Mouse (Mus musculus): Measurements from ENCODE around the gene Asb16. TPM values are rescaled to one million over a fixed set of nuclear protein-coding genes. Genes with fewer than 3 reads are reported as not detected.

Gene Asb16
- polyA plus RNA-seq (2015; fragmentation: Nextera tagmentation; extraction: Ambion mirVana), result 0.22 TPM in 2 replicates

DNA sequence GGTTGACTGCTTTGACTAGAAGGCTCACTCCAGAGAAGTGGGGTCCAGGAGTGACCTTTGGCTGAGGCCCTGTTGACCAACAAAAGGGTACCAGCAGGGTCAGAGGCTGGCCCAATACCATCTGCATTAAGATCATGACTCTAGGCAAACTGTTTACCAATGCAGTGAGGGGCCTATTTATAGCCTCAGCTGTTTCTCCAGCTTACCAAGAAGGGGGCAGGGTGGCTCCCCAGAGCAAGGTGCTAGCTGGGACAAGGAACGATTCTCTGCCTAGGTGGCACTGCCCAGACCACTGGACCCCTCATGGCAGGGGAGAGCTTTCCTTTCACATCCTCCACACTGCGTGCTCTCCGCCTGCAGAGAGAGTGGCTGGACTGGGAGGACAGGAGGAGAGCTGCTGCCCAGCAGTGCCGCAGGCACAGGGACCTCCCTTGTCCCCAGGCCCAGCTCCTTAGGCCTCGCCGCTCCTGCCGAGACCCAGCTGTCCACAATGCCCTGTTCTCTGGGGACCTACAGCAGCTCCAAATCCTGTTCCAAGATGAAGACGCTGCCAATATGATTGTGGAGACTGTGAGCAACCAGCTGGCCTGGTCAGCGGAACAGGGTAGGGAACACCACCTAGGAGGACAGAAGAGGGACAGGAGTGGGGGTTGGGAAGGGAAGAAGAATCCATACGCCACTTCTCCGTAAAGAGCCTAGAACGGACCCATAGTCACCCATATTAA, at the start of gene Asb16:
Asb16 (plus strand) TSS at position 224 of the 725 bp plus-strand sequence.
- Histone ChIP-seq H3K9me3 (no peaks in the 10 kb centered on the region), H3K4me2 (replicated peaks) (0 out of 2 replicates have a peak within 1 kb of the TSS, but pooled peaks have one; percentile 34), H3K4me1 (peaks cover 11% of the 10 kb centered on the region), H3K4me3 (no peak within 1 kb of the TSS), H3K27ac (no peak within 1 kb of the TSS), H3K9ac (no peak within 1 kb of the TSS), H3K27me3 (no peaks in the 10 kb centered on the region), H3K36me3 (peaks cover 13% of the 10 kb centered on the region; the same call in 1 of the 2 replicates)
- no peak for ATAC-seq (ENCODE audit: low FRiP score, low read depth)
- 86% methylated on average over 12 of the region's 12 CpGs for WGBS

DNA sequence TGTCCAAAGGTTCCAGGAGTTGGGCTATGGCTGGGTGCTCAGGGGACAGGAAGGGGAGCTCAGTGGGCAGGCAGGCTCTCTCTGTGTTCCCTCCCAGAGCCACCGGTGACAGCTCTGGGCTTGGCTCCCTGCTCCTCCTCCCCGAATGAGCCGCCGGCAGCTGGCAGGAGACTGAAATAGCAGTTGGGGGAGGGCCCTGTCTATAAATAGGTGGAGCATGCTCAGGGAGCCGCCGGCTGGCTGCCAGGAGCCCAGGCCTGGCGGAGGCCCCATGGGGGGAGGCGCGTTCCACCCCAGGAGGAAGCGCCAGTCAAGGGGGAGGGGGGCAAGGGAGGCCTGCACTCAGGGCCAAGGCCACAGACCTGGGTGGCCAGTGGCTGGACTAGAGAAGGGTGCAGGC, 49.8 kb upstream of the Asb16 start:
- H3K4me1 ChIP-seq, result peaks cover 75% of the 10 kb centered on the region
- H3K36me3 ChIP-seq, result peaks cover 22% of the 10 kb centered on the region
- H3K4me2 ChIP-seq (replicated peaks), result peak overlapping the region; percentile 91
- no peaks in the 10 kb centered on the region for H3K9me3 ChIP-seq
- peak overlapping the region; percentile 50 for H3K4me3 ChIP-seq
- peak overlapping the region; percentile 67 for H3K9ac ChIP-seq
- H3K27ac ChIP-seq, result peak overlapping the region; percentile 89
- ATAC-seq (ENCODE audit: low FRiP score, low read depth), result peak; percentile 79
- no peaks in the 10 kb centered on the region for H3K27me3 ChIP-seq
- WGBS, result 0% methylated on average over 10 of the region's 10 CpGs

DNA sequence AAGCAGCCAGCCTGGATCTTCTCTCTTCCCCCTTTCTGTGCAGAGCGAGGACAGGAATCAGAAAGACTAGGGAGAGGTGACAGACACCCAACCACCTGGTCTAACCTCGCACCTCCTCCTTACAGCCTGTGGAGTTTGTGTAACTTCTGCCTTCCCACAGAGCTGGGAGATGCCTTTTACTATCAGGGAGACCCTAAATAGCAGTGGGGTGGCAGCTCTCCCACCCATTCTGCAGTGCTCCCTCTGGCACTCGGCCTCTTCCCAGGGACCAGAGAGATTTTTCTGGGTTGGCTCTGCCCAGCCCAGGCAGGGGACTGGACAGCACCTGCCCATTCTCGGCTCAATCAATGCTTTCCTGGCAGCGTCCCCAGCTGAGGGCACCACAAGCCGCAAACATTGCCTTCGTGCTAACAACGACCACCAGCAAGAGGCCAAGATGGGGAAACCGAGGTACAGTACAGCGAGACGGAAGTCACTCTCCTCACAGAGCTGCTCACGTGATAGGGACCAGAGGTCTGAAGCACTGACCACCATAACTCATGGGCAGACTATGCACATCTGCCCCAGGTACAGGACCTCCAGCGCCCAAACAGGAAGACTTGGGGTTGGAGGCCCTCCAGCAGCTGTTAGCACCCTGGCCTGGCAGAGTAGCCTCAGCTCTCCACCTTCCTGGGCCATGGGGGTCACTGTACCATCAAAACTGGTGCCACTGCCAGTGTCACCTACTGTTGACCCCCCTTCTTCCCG, 49.1 kb upstream of the Asb16 start:
- Histone ChIP-seq H3K27ac (peak overlapping the region; percentile 89), H3K9me3 (no peaks in the 10 kb centered on the region), H3K4me1 (peaks cover 73% of the 10 kb centered on the region), H3K36me3 (peaks cover 28% of the 10 kb centered on the region), H3K4me3 (peak overlapping the region; percentile 50), H3K4me2 (replicated peaks) (peak overlapping the region; percentile 91), H3K27me3 (no peaks in the 10 kb centered on the region), H3K9ac (peak overlapping the region; percentile 67; the same call in 1 of the 2 replicates)
- ATAC-seq (ENCODE audit: low FRiP score, low read depth), result no peak
- whole genome bisulfite sequencing, result 62% methylated on average over 14 of the region's 14 CpGs

DNA sequence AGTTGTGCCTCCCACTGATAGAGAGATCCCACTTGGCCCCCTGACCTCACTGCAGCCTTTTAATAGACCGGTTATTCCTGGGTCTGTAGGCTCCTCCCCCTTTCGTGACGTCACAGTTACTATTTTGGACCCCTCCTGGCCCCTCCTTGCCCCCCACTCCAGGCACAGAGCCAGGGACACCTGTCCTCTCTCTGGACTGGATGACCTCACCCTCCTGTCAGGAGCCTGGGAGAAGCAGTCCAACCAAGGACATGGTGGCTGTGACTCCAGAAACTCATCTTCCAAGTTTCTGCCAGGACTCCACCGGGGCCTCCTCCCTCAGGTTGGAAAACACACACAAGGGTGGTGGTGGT, 48.6 kb upstream of the Asb16 start:
- H3K9me3 ChIP-seq, result no peaks in the 10 kb centered on the region
- no peak overlapping the region for H3K9ac ChIP-seq
- peak overlapping the region; percentile 89; the same call in 1 of the 2 replicates for H3K27ac ChIP-seq
- no peak for ATAC-seq (ENCODE audit: low FRiP score, low read depth)
- H3K4me3 ChIP-seq, result no peak overlapping the region
- 64% methylated on average over 4 of the region's 4 CpGs for WGBS
- peaks cover 73% of the 10 kb centered on the region for H3K4me1 ChIP-seq
- no peaks in the 10 kb centered on the region for H3K27me3 ChIP-seq
- no peak overlapping the region for H3K4me2 ChIP-seq (replicated peaks)
- peaks cover 28% of the 10 kb centered on the region for H3K36me3 ChIP-seq

DNA sequence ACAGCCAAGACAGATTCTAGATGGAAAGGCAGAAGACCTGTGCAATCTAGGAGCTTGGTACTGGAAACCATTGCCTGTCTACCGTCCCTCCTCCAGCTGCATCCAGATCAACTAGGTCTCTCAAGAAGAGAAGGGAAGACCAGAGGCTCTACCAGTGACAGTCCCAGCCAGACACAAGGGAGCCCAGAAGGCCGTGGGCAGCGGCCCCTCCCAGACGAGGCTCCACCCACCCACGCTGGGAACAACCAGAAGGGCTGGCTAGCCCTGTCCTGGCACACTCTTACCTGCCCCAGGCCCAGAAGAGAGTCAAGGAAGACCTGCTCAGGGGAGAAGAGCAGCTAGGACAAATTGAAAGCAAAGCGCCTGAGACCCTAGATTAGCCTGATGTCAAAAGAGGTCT, 48.1 kb upstream of the Asb16 start:
- peak overlapping the region; percentile 22; the same call in 1 of the 2 replicates for H3K27ac ChIP-seq
- H3K27me3 ChIP-seq, result no peaks in the 10 kb centered on the region
- peaks cover 28% of the 10 kb centered on the region for H3K36me3 ChIP-seq
- H3K9me3 ChIP-seq, result no peaks in the 10 kb centered on the region
- H3K4me3 ChIP-seq, result no peak overlapping the region
- ATAC-seq (ENCODE audit: low FRiP score, low read depth), result no peak
- WGBS, result 56% methylated on average over 6 of the region's 6 CpGs
- no peak overlapping the region for H3K9ac ChIP-seq
- H3K4me2 ChIP-seq (replicated peaks), result no peak overlapping the region
- peaks cover 73% of the 10 kb centered on the region for H3K4me1 ChIP-seq

DNA sequence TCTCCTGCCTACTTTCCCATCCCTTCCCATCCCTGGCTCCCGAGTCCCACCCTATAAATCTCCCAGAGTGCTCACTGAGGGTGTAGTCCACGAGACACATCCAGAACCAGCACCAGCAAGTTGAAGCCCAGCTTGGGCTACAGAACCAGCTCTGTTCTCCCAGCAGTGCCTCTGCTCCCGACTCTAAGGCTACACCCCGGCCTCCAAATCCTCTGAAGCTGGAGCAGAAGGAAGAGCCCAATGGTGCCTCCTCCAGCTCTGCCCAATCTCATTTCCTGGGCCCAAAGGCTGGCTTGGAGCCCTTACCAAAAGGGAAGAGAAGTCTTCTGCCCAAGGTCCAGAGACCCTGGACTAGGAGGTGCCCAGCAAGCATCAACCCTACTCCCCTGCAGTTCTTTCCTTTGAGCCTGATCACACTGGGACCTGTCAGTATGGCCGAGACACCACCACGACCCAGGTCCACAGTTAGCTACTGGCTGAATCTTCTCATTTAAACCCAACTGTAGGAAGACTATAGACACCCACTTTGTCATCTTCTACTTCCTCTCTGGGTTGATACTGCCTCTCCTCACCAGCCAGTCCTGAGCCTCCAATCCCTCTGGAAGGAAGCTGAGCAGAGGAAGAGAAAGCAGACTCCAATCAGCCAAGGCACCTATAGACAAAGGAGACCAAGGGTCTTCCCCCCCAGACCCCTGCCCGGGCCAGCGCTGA, 47.1 kb upstream of the Asb16 start:
- no peak for ATAC-seq (ENCODE audit: low FRiP score, low read depth)
- 77% methylated on average over 8 of the region's 8 CpGs for WGBS
- no peak overlapping the region for H3K9ac ChIP-seq
- no peak overlapping the region for H3K4me2 ChIP-seq (replicated peaks)
- H3K27me3 ChIP-seq, result no peaks in the 10 kb centered on the region
- peaks cover 28% of the 10 kb centered on the region for H3K36me3 ChIP-seq
- no peaks in the 10 kb centered on the region for H3K9me3 ChIP-seq
- H3K4me1 ChIP-seq, result peaks cover 72% of the 10 kb centered on the region
- no peak overlapping the region for H3K4me3 ChIP-seq
- no peak overlapping the region for H3K27ac ChIP-seq

DNA sequence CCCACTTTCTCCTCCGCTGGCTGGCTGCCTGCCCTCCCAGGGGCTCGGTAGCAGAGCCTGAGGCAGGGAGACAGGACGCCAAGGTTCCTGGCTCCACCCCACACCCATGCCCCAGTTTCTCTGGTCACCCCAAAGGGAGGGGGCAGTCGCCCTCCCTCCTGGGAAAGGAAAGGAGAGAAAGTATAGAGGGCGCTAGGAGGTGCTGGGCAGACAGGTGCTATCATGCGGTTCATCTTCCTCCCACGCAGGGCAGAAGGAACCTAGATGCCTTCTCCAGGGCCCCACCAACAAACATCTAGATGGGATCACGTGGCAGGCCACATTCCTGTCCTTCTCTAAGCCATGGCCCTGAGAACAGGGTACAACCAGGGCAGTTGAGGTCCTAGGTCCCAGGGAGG, 46.6 kb upstream of the Asb16 start:
- no peak overlapping the region for H3K27ac ChIP-seq
- ATAC-seq (ENCODE audit: low FRiP score, low read depth), result no peak
- peaks cover 28% of the 10 kb centered on the region for H3K36me3 ChIP-seq
- no peaks in the 10 kb centered on the region for H3K9me3 ChIP-seq
- no peak overlapping the region for H3K4me2 ChIP-seq (replicated peaks)
- WGBS, result 77% methylated on average over 8 of the region's 8 CpGs
- no peak overlapping the region for H3K4me3 ChIP-seq
- no peaks in the 10 kb centered on the region for H3K27me3 ChIP-seq
- no peak overlapping the region for H3K9ac ChIP-seq
- H3K4me1 ChIP-seq, result peaks cover 72% of the 10 kb centered on the region

DNA sequence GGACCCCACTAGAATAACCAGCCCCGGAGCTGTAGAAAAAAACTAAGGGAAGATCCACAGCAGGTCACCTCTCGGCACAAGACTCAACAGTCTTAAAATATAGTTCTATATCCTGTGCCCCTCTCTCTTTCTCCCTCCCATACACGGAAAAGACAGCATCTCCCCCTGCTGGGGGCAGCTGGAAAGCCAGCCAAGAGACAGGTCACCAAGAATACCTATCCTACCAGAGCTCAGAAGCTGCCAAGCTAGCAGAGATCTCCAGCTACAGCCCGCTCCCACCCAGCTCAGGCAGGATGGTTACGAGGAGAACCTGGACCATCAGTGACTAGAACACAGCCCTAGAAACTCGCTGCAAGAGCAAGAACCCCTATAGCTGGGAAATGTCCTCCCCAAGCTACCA, 45.4 kb upstream of the Asb16 start:
- no peak for ATAC-seq (ENCODE audit: low FRiP score, low read depth)
- Histone ChIP-seq H3K9ac (0 out of 2 replicates have a peak overlapping the region, but pooled peaks have one; percentile 4), H3K36me3 (peaks cover 28% of the 10 kb centered on the region), H3K4me3 (no peak overlapping the region), H3K4me1 (peaks cover 72% of the 10 kb centered on the region), H3K27me3 (peaks cover 1% of the 10 kb centered on the region; the same call in 1 of the 2 replicates), H3K9me3 (no peaks in the 10 kb centered on the region), H3K27ac (no peak overlapping the region), H3K4me2 (replicated peaks) (no peak overlapping the region)
- WGBS, result 25% methylated on average over 6 of the region's 6 CpGs

DNA sequence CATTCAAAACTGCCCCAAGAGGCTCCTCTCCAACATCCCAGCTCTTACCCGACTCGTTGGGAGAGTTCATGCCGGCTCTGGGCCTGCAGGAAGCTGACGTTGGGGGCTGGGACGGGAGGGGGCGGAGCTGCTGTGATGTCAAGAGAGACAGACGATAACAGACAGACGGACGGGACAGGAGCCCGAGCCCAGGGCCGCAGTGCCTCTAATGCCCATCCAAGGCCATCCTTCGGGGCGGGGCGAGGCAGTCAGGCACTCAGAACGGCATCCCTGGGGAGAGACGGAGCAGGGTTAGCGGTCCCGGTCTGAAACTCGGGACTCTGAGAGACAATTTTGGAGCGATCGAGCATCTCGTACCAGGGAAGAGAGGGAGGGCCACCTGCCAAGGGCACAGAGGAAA, 43.9 kb upstream of the Asb16 start:
- Histone ChIP-seq H3K36me3 (peaks cover 26% of the 10 kb centered on the region), H3K9ac (0 out of 2 replicates have a peak overlapping the region, but pooled peaks have one; percentile 37), H3K4me2 (replicated peaks) (peak overlapping the region; percentile 55), H3K4me1 (peaks cover 68% of the 10 kb centered on the region), H3K4me3 (peak overlapping the region; percentile 14; the same call in 1 of the 2 replicates), H3K27me3 (peaks cover 10% of the 10 kb centered on the region; the same call in 1 of the 2 replicates), H3K27ac (no peak overlapping the region), H3K9me3 (no peaks in the 10 kb centered on the region)
- 13% methylated on average over 22 of the region's 22 CpGs for WGBS
- no peak for ATAC-seq (ENCODE audit: low FRiP score, low read depth)

DNA sequence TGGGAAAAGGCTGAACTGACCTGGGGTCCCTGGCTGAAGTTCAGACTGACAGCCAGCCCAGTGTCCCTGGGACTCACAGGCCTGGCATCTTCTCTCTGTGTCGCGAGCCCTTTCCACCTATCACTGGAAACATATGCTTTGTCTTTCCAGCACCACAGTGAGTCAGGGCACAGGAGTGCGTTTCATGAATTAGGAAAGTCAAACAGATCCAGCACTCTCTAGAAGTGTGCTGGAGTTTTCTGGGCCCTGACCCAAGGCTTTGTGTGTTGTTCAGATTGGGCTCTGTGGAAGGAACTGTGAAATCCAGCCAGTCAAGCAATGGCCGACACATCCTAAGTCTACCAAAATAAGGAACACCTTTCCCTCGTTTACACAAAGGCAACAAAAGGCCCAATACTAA, 43.3 kb upstream of the Asb16 start:
- H3K27ac ChIP-seq, result no peak overlapping the region
- peak overlapping the region; percentile 55; the same call in 1 of the 2 replicates for H3K4me2 ChIP-seq (replicated peaks)
- no peak for ATAC-seq (ENCODE audit: low FRiP score, low read depth)
- peaks cover 10% of the 10 kb centered on the region; the same call in 1 of the 2 replicates for H3K27me3 ChIP-seq
- peaks cover 21% of the 10 kb centered on the region for H3K36me3 ChIP-seq
- H3K4me3 ChIP-seq, result no peak overlapping the region
- H3K9ac ChIP-seq, result 0 out of 2 replicates have a peak overlapping the region, but pooled peaks have one; percentile 37
- WGBS, result 67% methylated on average over 5 of the region's 5 CpGs
- peaks cover 63% of the 10 kb centered on the region for H3K4me1 ChIP-seq
- H3K9me3 ChIP-seq, result no peaks in the 10 kb centered on the region

DNA sequence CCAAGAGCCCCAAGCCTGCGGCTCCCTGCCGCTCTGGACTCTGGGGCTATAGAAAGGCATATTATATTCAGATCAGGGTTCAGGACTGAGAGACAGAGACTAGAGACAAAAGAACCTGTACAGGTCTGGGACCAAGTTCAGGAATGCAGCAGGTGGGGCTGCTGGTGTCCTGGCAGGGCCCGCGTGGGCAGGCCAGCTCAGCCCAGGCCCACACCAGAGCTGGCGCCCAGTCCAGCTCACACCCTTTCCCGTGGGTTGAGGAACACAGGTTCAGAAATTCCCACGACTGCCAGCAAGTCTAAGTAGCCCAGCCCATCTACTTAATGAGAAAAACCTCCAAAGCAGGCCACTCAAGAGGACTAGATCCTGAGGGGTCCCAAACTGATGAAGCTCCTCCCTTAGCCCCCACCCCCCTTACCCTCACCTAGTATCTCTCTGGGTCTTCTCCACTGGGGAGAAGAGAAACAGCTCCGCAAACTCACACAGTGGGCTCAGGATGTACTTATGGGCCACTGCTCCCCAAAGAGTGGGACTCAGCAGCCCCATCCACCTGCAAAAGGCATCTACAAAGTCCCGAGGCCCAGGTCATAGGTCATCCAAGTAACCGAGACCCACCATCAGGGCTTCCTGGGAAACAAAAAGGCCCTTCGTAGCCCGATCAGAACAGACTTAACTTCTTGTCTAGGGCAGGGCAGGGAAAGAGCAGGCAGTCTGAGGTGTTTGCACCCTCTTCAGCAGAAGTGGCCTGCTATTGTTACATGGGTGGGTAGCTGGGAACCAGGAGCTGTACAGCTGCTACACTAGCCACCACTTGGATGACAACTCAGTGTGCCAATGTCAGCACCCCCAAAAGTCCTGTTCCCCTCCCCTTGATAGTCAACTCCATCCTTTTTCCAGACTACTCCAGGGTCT, 42.2 kb upstream of the Asb16 start:
- ATAC-seq (ENCODE audit: low FRiP score, low read depth), result no peak
- WGBS, result 75% methylated on average over 12 of the region's 12 CpGs
- peaks cover 62% of the 10 kb centered on the region for H3K4me1 ChIP-seq
- peaks cover 10% of the 10 kb centered on the region; the same call in 1 of the 2 replicates for H3K27me3 ChIP-seq
- no peaks in the 10 kb centered on the region for H3K9me3 ChIP-seq
- no peak overlapping the region for H3K4me3 ChIP-seq
- peaks cover 17% of the 10 kb centered on the region for H3K36me3 ChIP-seq
- peak overlapping the region; percentile 51; the same call in 1 of the 2 replicates for H3K9ac ChIP-seq
- H3K4me2 ChIP-seq (replicated peaks), result no peak overlapping the region
- no peak overlapping the region for H3K27ac ChIP-seq
